Mouse (Mus musculus) midbrain, embryonic 12.5 days (tissue): ENCODE results near the gene Adnp. TPM values are rescaled to one million over a fixed set of nuclear protein-coding genes. Genes with fewer than 3 reads are reported as not detected.

Source experiments
- ATAC-seq: fragments of 200-750 bp; cut with Nextera tagmentation; 2 replicates; pipeline ENCODE4 v1.8.0; 2017; ENCODE audit warnings: low read depth, moderate TSS enrichment, moderate library complexity; ENCODE audit not compliant: low FRiP score
- H3K27ac ChIP-seq: fragments of 300-500 bp; sonication (generic); replicated peaks from 2 replicates; pipeline ENCODE4 v1.5.1; 2016; ENCODE audit warnings: mild to moderate bottlenecking
- H3K27me3 ChIP-seq: fragments of 300-500 bp; sonication (generic); 2 replicates; pipeline ENCODE4 v1.6.1; 2016; ENCODE audit warnings: mild to moderate bottlenecking
- H3K36me3 ChIP-seq: fragments of 300-500 bp; sonication (generic); 2 replicates; pipeline ENCODE4 v1.6.1; 2016
- H3K4me1 ChIP-seq: fragments of 300-500 bp; sonication (generic); 2 replicates; pipeline ENCODE4 v1.6.1; 2016
- H3K4me2 ChIP-seq: fragments of 300-500 bp; sonication (generic); replicated peaks from 2 replicates; pipeline ENCODE4 v1.6.1; 2016; ENCODE audit warnings: mild to moderate bottlenecking, moderate library complexity
- H3K4me3 ChIP-seq: fragments of 300-500 bp; sonication (generic); 2 replicates; pipeline ENCODE4 v1.5.1; 2016; ENCODE audit warnings: mild to moderate bottlenecking
- H3K9ac ChIP-seq: fragments of 300-500 bp; sonication (generic); replicated peaks from 2 replicates; pipeline ENCODE4 v1.6.1; 2016; ENCODE audit warnings: mild to moderate bottlenecking, moderate library complexity
- H3K9me3 ChIP-seq: fragments of 300-500 bp; sonication (generic); 2 replicates; pipeline ENCODE4 v1.6.1; 2016; ENCODE audit warnings: mild to moderate bottlenecking
- WGBS: fragments of 180-500 bp; shearing (Covaris S2); methylation state at CpG from one replicate; pipeline ENCODE4 v1.1.7; 2016; 5-methylcytosine and 5-hydroxymethylcytosine counted together
- polyA plus RNA-seq: library from polyadenylated mRNA; unstranded; fragments of >200 nt; fragmentation: Nextera tagmentation; extraction: Ambion mirVana; gene quantifications from 2 replicates; pipeline ENCODE4 v1.2.1, GENCODE M21; 2016

Gene Adnp
- polyA plus RNA-seq, 1 experiment from 2014 or later, result 7.5 TPM

DNA sequence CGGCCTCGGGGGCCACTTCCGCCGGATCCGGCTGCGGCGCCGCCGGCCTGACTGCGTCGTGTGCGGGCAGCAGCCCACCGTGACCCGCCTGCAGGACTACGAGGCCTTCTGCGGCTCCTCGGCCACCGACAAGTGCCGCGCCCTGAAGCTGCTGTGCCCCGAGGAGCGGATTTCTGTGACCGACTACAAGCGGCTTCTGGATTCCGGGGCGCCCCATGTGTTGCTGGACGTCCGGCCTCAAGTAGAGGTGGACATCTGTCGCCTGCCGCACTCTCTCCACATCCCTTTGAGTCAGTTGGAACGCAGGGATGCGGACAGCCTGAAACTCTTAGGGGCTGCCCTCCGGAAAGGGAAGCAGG lies 24.5 kb upstream of the Adnp start:
- H3K4me3 ChIP-seq, result peak overlapping the region; percentile 100
- WGBS, result 62% methylated on average over 33 of the region's 33 CpGs
- no peak for ATAC-seq
- H3K4me2 ChIP-seq, result peak overlapping the region; percentile 100
- H3K9ac ChIP-seq, result peak overlapping the region; percentile 97
- H3K4me1 ChIP-seq, result peaks cover 28% of the 10 kb centered on the region
- H3K27me3 ChIP-seq, result no peaks in the 10 kb centered on the region
- H3K27ac ChIP-seq, result no peak overlapping the region
- no peaks in the 10 kb centered on the region for H3K9me3 ChIP-seq
- H3K36me3 ChIP-seq, result peaks cover 23% of the 10 kb centered on the region; the same call in 1 of the 2 replicates

- H3K27ac ChIP-seq, result peak overlapping the region; percentile 91
- H3K27me3 ChIP-seq, result no peaks in the 10 kb centered on the region
- H3K36me3 ChIP-seq, result peaks cover 26% of the 10 kb centered on the region
- no peaks in the 10 kb centered on the region for H3K9me3 ChIP-seq
- 5% methylated on average over 96 of the region's 105 CpGs for WGBS
- H3K4me2 ChIP-seq, result peak overlapping the region; percentile 100
- H3K4me1 ChIP-seq, result peaks cover 28% of the 10 kb centered on the region
- peak; percentile 73 for ATAC-seq
- H3K4me3 ChIP-seq, result peak overlapping the region; percentile 100
- H3K9ac ChIP-seq, result peak overlapping the region; percentile 97
Observed at GRCm38 (mm10) chr2:168230773-168231470, 24.0 kb upstream of the Adnp start.

- no peaks in the 10 kb centered on the region for H3K9me3 ChIP-seq
- H3K4me2 ChIP-seq, result peak within 1 kb of the TSS; percentile 100
- peak; percentile 89 for ATAC-seq
- peak within 1 kb of the TSS; percentile 97 for H3K9ac ChIP-seq
- peaks cover 28% of the 10 kb centered on the region for H3K4me1 ChIP-seq
- no peaks in the 10 kb centered on the region for H3K27me3 ChIP-seq
- WGBS, result under 1% methylated on average over 73 of the region's 73 CpGs
- H3K4me3 ChIP-seq, result peak within 1 kb of the TSS; percentile 100
- peaks cover 34% of the 10 kb centered on the region for H3K36me3 ChIP-seq
- H3K27ac ChIP-seq, result peak within 1 kb of the TSS; percentile 91
Observed at GRCm38 (mm10) chr2:168230026-168230728, 23.3 kb upstream of the Adnp start, which contains the start of the genes Gm20716, Dpm1 and Mocs3. Gm20716 (minus strand) TSS chr2:168230364. Dpm1 (minus strand) TSS chr2:168230591. Mocs3 (plus strand) TSS chr2:168230622.

DNA sequence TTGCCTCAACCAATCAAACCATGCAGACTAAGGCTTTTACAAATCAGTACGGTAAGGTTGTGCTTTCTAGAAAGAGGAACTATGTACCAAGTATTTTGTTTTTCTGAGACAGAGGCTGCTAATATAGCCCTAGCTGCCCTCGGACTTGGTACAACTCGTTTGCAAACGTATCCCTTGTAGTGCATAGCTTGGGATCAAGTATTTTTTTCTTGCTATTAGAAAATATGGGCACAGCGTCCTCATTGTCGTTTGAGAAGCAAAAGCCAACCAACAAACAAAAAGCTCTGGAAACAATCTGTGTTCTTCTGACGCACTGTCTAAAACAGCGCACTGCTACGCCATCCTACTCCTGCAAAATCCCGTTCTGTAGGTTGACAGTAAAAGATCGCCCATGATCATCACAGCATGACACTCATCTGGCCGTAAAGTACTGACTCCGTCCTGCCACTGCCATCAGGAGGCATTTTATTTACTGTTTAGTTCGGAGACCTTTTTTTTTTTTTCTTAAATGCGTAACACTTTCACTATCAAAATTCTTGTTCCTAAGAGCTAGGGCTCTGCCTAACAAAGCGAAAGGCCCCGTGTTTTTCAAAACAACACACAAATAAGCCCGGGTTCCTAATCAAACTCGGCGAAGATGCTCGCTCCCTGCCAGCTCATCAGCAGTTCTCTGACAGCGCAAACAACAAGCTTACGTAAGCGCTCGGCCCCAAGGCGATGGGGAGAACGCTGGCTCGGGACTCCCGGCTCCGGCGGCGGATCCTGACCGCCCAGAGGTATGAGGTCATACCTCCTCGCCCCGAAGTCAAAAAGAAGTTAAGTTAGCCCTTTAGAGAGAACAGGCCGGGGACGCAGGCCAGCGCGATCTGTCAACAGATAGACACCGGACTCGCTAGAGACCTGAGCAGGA lies 22.5 kb upstream of the Adnp start:
- ATAC-seq, result no peak
- Histone ChIP-seq H3K9ac (peak overlapping the region; percentile 97), H3K4me2 (peak overlapping the region; percentile 100), H3K27ac (peak overlapping the region; percentile 91), H3K4me3 (peak overlapping the region; percentile 100), H3K4me1 (peaks cover 28% of the 10 kb centered on the region), H3K27me3 (no peaks in the 10 kb centered on the region), H3K9me3 (no peaks in the 10 kb centered on the region), H3K36me3 (peaks cover 42% of the 10 kb centered on the region)
- WGBS, result 23% methylated on average over 41 of the region's 41 CpGs

DNA sequence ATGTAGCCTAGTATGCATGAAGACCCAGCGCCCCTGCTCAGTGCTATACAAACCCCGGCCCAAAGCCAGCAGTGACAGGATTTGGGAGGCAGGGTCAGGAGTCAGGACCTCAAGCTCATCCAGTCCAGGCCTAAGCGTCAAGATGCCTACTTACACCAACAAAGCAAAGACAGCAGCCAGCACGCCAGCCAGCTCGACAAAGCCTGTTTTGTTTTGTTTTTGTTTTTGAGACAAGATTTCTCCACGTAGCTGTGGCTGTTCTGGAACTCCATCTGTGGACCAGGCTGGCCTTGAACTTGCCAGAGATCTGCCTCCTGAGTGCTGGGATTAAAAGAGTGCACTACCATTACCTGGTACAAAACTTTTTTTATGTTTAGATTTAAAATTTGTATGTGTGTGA lies 16.4 kb upstream of the Adnp start:
- Histone ChIP-seq H3K9ac (no peak overlapping the region; the same call in 1 of the 2 replicates), H3K4me1 (peaks cover 3% of the 10 kb centered on the region), H3K4me2 (no peak overlapping the region), H3K27ac (no peak overlapping the region), H3K9me3 (no peaks in the 10 kb centered on the region), H3K27me3 (no peaks in the 10 kb centered on the region), H3K4me3 (no peak overlapping the region), H3K36me3 (peaks cover 74% of the 10 kb centered on the region)
- 87% methylated on average over 6 of the region's 6 CpGs for WGBS
- no peak for ATAC-seq

GRCm38 (mm10) chr2:168213788-168214397 lies 7.0 kb upstream of the Adnp start:
- H3K4me1 ChIP-seq, result no peaks in the 10 kb centered on the region
- WGBS, result 34% methylated on average over 5 of the region's 5 CpGs

GRCm38 (mm10) chr2:168207883-168208282 lies 971 bp upstream of the Adnp start:
- H3K9ac ChIP-seq, result no peak overlapping the region
- peak overlapping the region; percentile 99 for H3K27ac ChIP-seq
- H3K4me3 ChIP-seq, result no peak overlapping the region
- peaks cover 60% of the 10 kb centered on the region for H3K36me3 ChIP-seq
- H3K27me3 ChIP-seq, result no peaks in the 10 kb centered on the region
- H3K9me3 ChIP-seq, result no peaks in the 10 kb centered on the region
- H3K4me1 ChIP-seq, result peaks cover 14% of the 10 kb centered on the region
- whole genome bisulfite sequencing, result 98% methylated on average over 3 of the region's 3 CpGs
- H3K4me2 ChIP-seq, result no peak overlapping the region
- no peak; the same call in 1 of the 2 replicates for ATAC-seq

More at GRCm38 (mm10) chr2:168213788-168214397, 7.0 kb upstream of the Adnp start:
- H3K4me3 ChIP-seq, result no peak overlapping the region
- no peak overlapping the region for H3K9ac ChIP-seq
- H3K27ac ChIP-seq, result no peak overlapping the region
- H3K9me3 ChIP-seq, result no peaks in the 10 kb centered on the region
- no peaks in the 10 kb centered on the region for H3K27me3 ChIP-seq
- H3K36me3 ChIP-seq, result peaks cover 87% of the 10 kb centered on the region
- no peak overlapping the region for H3K4me2 ChIP-seq
- no peak for ATAC-seq

- Histone ChIP-seq H3K4me2 (peak overlapping the region; percentile 79), H3K9me3 (no peaks in the 10 kb centered on the region), H3K27me3 (no peaks in the 10 kb centered on the region), H3K27ac (peak overlapping the region; percentile 99), H3K4me3 (peak overlapping the region; percentile 100), H3K4me1 (peaks cover 20% of the 10 kb centered on the region), H3K9ac (peak overlapping the region; percentile 100), H3K36me3 (peaks cover 47% of the 10 kb centered on the region)
- ATAC-seq, result peak; percentile 32
- 2% methylated on average over 23 of the region's 49 CpGs for WGBS
Observed at GRCm38 (mm10) chr2:168205681-168206631, 956 bp downstream of the Adnp start.

DNA sequence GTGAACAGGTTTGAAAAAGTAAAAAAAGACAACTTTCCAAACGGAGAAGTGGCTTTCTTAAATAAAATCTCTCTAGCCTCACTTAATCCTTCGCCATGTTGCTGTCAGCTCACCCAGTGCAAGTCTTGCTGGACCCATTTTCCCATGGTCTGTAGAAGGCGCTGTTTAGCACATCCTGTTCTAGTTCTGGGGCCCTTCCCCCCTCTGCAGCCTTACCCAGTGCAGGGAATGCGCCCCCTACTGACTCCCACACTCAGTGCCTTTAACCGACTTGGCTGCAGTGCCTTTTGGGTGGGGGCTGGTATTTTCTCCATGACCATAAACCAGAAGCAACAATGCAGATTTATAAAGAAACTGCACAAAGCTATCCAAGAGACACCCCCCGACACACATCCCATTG lies 1.6 kb downstream of the Adnp start:
- H3K27me3 ChIP-seq, result no peaks in the 10 kb centered on the region
- H3K4me1 ChIP-seq, result peaks cover 27% of the 10 kb centered on the region
- peak overlapping the region; percentile 100 for H3K4me3 ChIP-seq
- 0 out of 2 replicates have a peak, but pooled peaks have one; percentile 14 for ATAC-seq
- H3K4me2 ChIP-seq, result peak overlapping the region; percentile 79
- peak overlapping the region; percentile 100 for H3K9ac ChIP-seq
- no peaks in the 10 kb centered on the region for H3K9me3 ChIP-seq
- peak overlapping the region; percentile 99 for H3K27ac ChIP-seq
- WGBS, result 5% methylated on average over 6 of the region's 6 CpGs
- peaks cover 47% of the 10 kb centered on the region for H3K36me3 ChIP-seq

DNA sequence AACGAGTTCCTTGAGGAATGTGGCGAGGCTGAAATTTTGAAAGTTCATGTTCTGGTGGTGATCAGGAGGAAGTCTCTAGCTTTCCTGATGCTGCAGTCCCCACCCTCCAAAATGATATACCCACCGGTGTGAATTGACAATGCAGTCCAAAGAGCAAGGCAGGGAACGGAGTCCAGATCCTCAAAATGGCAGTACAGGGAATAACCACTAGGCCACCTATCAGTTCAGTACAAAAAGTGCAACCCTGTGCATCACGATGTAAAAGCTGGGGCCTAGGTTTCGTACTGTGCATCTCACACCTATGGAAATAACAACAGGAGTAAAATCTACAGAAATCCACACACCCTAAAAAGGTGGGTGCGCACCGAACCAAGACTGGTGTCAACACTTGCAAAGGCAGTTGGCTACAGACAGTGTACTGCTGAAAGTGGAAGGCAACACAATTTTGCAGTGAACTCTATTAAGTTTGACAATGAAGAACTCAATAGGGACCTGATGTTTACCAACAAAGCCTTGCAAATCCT lies 2.4 kb downstream of the Adnp start:
- 91% methylated on average over 8 of the region's 8 CpGs for WGBS
- Histone ChIP-seq H3K36me3 (peaks cover 44% of the 10 kb centered on the region), H3K4me2 (peak overlapping the region; percentile 79), H3K27me3 (no peaks in the 10 kb centered on the region), H3K9ac (peak overlapping the region; percentile 25), H3K4me3 (peak overlapping the region; percentile 100), H3K27ac (no peak overlapping the region), H3K9me3 (no peaks in the 10 kb centered on the region), H3K4me1 (peaks cover 32% of the 10 kb centered on the region)
- no peak for ATAC-seq
